Mouse (Mus musculus) intestine, embryonic 16.5 days (tissue): ENCODE data around the gene Dhx8. TPM values are rescaled to one million over a fixed set of nuclear protein-coding genes. Genes with fewer than 3 reads are reported as not detected.
A peak's percentile ranks its signal among the peaks of the same experiment; 100 is the strongest.

ENCODE experiments used
- ATAC-seq: fragments of 200-750 bp; cut with Nextera tagmentation; 2 replicates; pipeline ENCODE4 v1.8.0; 2017; ENCODE audit warnings: moderate TSS enrichment, moderate library complexity
- H3K27ac ChIP-seq: fragments of 300-500 bp; sonication (generic); 2 replicates; pipeline ENCODE4 v1.5.1; 2014; ENCODE audit warnings: mild to moderate bottlenecking, low read length
- H3K27me3 ChIP-seq: fragments of 300-500 bp; sonication (generic); replicated peaks from 2 replicates; pipeline ENCODE4 v1.6.1; 2014; ENCODE audit warnings: low read length, control low read depth, mixed read lengths; ENCODE audit not compliant: control insufficient read depth, insufficient read depth
- H3K36me3 ChIP-seq: fragments of 300-500 bp; sonication (generic); 2 replicates; pipeline ENCODE4 v1.6.1; 2014; ENCODE audit warnings: low read length, control low read depth; ENCODE audit not compliant: control insufficient read depth, insufficient read depth
- H3K4me1 ChIP-seq: fragments of 300-500 bp; sonication (generic); 2 replicates; pipeline ENCODE4 v1.6.1; 2014; ENCODE audit warnings: low read length, control low read depth, mixed read lengths; ENCODE audit not compliant: control insufficient read depth, insufficient read depth
- H3K4me2 ChIP-seq: fragments of 300-500 bp; sonication (generic); 2 replicates; pipeline ENCODE4 v1.6.1; 2014; ENCODE audit warnings: low read depth, low read length, control low read depth
- H3K4me3 ChIP-seq: fragments of 300-500 bp; sonication (generic); 2 replicates; pipeline ENCODE4 v1.5.1; 2014; ENCODE audit warnings: mild to moderate bottlenecking, low read length
- H3K9ac ChIP-seq: fragments of 300-500 bp; sonication (generic); 2 replicates; pipeline ENCODE4 v1.6.1; 2014; ENCODE audit warnings: low read depth, low read length
- H3K9me3 ChIP-seq: fragments of 300-500 bp; sonication (generic); 2 replicates; pipeline ENCODE4 v1.6.1; 2016; ENCODE audit warnings: low read length, control low read depth; ENCODE audit not compliant: control insufficient read depth
- WGBS: fragments of 180-500 bp; shearing (Covaris S2); extraction: QIAGEN DNeasy Blood & Tissue Kit; methylation state at CpG from one replicate; pipeline ENCODE4 v1.1.7; 2014; 5-methylcytosine and 5-hydroxymethylcytosine counted together
- polyA plus RNA-seq: library from polyadenylated mRNA; unstranded; fragments of >200 nt; fragmentation: Nextera tagmentation; extraction: Ambion mirVana; gene quantifications from 2 replicates; pipeline ENCODE4 v1.2.1, GENCODE M21; 2015

The Dhx8 gene
- polyA plus RNA-seq, 1 experiment from 2014 or later, result 23.0 TPM

DNA sequence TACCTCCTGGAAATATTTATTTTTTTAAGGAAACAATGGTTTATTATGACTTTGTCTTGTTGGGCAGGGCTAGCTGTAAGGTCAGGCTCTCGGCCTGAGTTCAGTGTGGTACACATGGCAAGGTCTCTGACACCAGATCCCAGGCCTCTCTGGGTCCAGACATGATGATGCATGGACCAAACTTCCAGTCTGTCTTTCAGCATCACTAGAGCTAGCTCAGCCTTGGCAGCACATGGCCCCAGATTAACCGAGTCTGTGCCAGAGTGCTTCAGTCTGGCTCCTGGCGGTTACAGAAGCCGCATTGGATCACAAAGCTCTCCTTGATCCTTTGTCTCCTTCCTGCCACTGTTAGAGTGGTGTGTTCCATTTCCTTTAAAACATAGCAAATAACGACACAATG is 34.6 kb downstream of the Dhx8 start:
- H3K27ac ChIP-seq, result no peak overlapping the region
- H3K4me2 ChIP-seq, result no peak overlapping the region
- peaks cover 11% of the 10 kb centered on the region; the same call in 1 of the 2 replicates for H3K36me3 ChIP-seq
- H3K4me3 ChIP-seq, result no peak overlapping the region
- WGBS, result 77% methylated on average over 5 of the region's 5 CpGs
- H3K9ac ChIP-seq, result no peak overlapping the region
- H3K9me3 ChIP-seq, result no peaks in the 10 kb centered on the region
- no peaks in the 10 kb centered on the region for H3K4me1 ChIP-seq
- ATAC-seq, result no peak
- H3K27me3 ChIP-seq, result no peaks in the 10 kb centered on the region

DNA sequence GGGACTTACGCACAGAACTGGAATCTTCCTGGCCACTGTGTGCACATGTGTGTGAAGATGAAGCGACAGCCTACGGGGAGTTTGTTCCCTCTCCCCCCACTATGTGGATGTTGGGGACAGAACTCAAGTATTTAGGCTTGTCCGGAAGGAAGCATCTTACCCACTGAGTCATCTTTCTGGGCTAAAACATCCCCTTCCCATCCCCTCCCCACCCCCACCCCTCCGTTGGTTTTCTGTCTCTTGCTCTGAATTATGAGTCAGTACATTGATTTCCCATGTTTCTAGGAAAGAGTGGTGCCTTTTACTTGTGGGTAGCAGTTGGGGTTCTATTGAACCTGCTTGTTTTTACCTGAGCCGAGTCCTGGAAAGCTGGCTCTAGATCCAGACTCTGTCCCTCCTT is 36.0 kb downstream of the Dhx8 start:
- 85% methylated on average over 6 of the region's 6 CpGs for WGBS
- Histone ChIP-seq H3K27me3 (no peaks in the 10 kb centered on the region), H3K4me3 (no peak overlapping the region), H3K9me3 (no peaks in the 10 kb centered on the region), H3K4me2 (no peak overlapping the region), H3K36me3 (peaks cover 11% of the 10 kb centered on the region; the same call in 1 of the 2 replicates), H3K27ac (no peak overlapping the region), H3K9ac (no peak overlapping the region), H3K4me1 (0 out of 2 replicates have a peak, but pooled peaks cover 5% of the 10 kb centered on the region)
- ATAC-seq, result no peak

DNA sequence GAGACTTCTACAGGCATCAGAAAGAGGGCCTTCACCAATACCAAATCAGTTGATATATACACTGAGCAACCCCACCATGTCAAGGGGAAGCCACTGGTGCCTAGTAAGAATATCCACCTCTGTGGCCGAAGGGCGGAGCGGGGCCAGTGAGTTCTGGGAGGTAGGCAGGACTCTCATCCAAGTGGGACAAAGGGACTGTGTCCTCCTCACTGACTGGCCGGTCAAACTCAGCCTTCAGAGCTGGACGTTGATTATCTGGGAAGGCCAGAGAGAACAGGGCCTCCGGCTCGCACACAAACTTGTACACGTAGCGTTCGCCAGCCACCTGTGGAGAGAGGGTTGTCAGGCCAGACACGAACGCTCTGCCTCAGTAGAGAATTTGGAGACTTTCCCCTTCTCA is 37.5 kb downstream of the Dhx8 start:
- ATAC-seq, result no peak
- WGBS, result 93% methylated on average over 12 of the region's 12 CpGs
- peaks cover 9% of the 10 kb centered on the region; the same call in 1 of the 2 replicates for H3K36me3 ChIP-seq
- H3K27ac ChIP-seq, result no peak overlapping the region
- no peaks in the 10 kb centered on the region for H3K9me3 ChIP-seq
- no peak overlapping the region for H3K4me3 ChIP-seq
- no peak overlapping the region for H3K4me2 ChIP-seq
- 0 out of 2 replicates have a peak, but pooled peaks cover 5% of the 10 kb centered on the region for H3K4me1 ChIP-seq
- H3K27me3 ChIP-seq, result 0 out of 2 replicates have a peak, but pooled peaks cover 2% of the 10 kb centered on the region
- no peak overlapping the region for H3K9ac ChIP-seq

DNA sequence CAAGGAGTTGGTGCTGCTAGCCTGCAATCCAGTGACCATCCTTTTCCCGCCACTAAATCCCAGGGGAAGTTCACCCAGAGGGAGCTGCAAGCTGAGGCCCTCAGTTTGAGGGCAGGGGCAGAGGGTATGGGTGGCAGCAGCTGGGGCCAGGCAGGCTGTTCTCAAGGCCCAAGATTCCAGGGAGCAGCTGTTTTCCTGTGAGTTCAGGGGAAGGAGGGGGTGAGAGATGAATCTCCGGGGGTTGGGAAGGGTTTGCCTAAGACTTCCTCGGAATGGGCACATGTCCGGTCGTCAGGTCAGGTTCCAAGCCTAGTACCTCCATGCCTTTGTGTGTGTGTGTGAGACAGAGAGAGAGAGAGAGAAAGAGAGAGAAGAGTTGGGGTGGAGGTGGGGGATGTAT is 39.3 kb downstream of the Dhx8 start:
- Histone ChIP-seq H3K4me2 (peak overlapping the region; percentile 72), H3K9me3 (no peaks in the 10 kb centered on the region), H3K27me3 (0 out of 2 replicates have a peak, but pooled peaks cover 2% of the 10 kb centered on the region), H3K4me3 (peak overlapping the region; percentile 49), H3K9ac (no peak overlapping the region; the same call in 1 of the 2 replicates), H3K27ac (no peak overlapping the region), H3K4me1 (0 out of 2 replicates have a peak, but pooled peaks cover 5% of the 10 kb centered on the region), H3K36me3 (no peaks in the 10 kb centered on the region)
- ATAC-seq, result peak; percentile 43
- 10% methylated on average over 5 of the region's 5 CpGs for WGBS

DNA sequence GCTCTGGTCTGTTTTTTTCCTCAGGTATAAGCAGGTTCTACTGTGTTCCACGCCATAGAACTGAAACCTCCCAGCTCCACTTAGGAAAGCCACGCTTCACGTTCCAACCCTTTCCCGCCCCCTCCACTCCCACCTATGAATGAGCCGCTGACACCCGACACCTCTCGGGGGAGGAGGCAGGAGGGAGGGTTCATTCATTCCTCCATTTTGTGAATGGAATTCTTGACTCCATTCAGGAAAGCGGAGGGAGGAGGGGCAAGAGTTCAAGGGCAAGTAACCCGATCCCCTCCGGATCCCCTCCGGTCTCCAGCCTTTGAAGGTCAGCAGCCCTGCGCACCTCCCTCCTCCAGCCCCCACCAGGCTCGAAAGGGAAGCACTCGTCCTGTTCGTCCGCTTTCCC is 39.7 kb downstream of the Dhx8 start:
- Histone ChIP-seq H3K27ac (no peak overlapping the region), H3K4me1 (0 out of 2 replicates have a peak, but pooled peaks cover 5% of the 10 kb centered on the region), H3K27me3 (0 out of 2 replicates have a peak, but pooled peaks cover 2% of the 10 kb centered on the region), H3K9me3 (no peaks in the 10 kb centered on the region), H3K4me2 (peak overlapping the region; percentile 72), H3K4me3 (peak overlapping the region; percentile 49), H3K9ac (peak overlapping the region; percentile 53; the same call in 1 of the 2 replicates), H3K36me3 (no peaks in the 10 kb centered on the region)
- under 1% methylated on average over 15 of the region's 16 CpGs for WGBS
- ATAC-seq, result peak; percentile 85

DNA sequence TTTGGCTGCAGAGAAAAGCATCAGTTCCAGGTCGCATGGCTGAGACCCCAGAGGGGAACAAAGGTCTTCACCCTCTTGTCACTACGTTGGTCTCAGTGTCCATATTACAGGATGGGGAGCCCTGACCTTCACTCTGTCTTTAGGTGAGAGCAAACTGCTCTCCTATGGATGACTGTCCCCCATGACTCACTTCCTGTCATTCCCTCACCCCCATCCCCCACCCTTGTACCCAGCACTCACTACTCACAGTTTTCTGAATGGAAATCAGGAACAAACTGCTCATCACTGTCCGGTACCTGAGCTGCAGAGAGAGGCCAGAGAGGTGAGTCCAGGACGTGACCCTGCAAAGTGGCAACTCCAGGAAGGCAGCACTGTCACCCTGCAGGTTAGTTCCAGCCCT is 44.1 kb downstream of the Dhx8 start:
- 78% methylated on average over 4 of the region's 4 CpGs for WGBS
- no peak for ATAC-seq
- Histone ChIP-seq H3K27ac (no peak overlapping the region), H3K4me1 (0 out of 2 replicates have a peak, but pooled peaks cover 5% of the 10 kb centered on the region), H3K4me3 (no peak overlapping the region), H3K36me3 (no peaks in the 10 kb centered on the region), H3K27me3 (0 out of 2 replicates have a peak, but pooled peaks cover 5% of the 10 kb centered on the region), H3K4me2 (no peak overlapping the region), H3K9ac (no peak overlapping the region), H3K9me3 (no peaks in the 10 kb centered on the region)

DNA sequence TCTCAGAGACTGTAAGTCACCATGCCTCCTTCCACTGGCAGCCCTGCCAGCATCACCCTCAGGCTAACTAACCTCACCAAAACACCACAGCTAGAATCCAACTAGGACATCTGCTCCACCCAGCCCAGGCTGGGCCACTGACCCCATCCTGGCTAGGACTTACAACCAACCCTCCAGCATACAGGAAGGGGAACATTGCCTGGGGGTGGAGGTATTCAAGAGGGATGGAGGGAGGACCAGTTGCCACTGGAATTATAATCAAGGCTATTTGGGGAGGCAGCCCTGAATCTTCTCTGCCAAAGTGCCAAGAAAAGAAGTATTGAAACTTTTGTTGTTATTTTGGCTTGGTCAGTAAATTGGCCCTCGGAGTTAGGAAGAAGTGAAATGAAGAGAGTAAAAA is 50.4 kb downstream of the Dhx8 start:
- Histone ChIP-seq H3K9me3 (no peaks in the 10 kb centered on the region), H3K4me3 (no peak overlapping the region), H3K9ac (no peak overlapping the region), H3K4me1 (peaks cover 10% of the 10 kb centered on the region), H3K36me3 (no peaks in the 10 kb centered on the region), H3K4me2 (no peak overlapping the region), H3K27ac (no peak overlapping the region), H3K27me3 (peaks cover 42% of the 10 kb centered on the region)
- WGBS, result 52% methylated on average over 1 of the region's 1 CpGs
- no peak for ATAC-seq

DNA sequence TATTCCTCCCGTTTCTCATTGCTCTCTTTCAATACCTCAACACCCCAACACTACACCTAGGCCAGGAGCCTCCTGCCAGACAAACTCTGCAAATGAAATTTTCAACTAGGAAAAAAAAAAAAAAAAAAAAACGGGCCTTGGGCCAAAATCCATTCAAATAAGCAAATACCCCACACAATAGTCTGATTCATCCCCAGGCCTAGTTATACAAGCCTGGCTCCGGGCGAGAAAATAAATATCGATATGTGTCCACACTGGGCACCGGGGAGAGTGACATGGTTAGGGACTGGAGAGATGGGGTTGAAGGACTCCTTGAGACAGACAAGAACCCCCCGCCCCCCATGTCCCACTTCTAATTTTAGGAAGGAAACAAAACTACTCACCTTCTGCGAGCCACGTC is 50.9 kb downstream of the Dhx8 start:
- H3K27me3 ChIP-seq, result peaks cover 46% of the 10 kb centered on the region
- ATAC-seq, result no peak
- WGBS, result 23% methylated on average over 9 of the region's 9 CpGs

DNA sequence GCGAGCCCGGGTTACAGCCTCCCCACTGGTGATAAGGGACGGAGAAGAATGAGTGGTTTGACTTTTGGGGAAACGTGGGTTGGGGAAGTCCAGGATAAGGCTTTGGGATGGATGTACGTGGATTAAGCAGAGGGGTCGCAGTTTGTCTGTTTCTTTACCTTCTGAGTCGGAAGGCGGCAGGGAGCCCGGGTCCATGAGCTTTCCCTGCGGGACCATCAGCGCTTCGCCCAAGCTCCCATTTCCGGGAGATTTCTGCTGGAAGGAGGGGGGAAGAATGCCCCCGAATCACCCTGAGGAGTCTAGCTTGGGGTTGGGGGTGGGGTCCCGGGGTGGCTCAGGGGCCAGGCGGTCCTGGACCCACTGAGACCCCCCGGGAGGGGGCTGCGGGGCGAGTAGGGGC is 51.4 kb downstream of the Dhx8 start:
- no peak for ATAC-seq
- H3K9me3 ChIP-seq, result no peaks in the 10 kb centered on the region
- peak overlapping the region; percentile 98 for H3K4me2 ChIP-seq
- peak overlapping the region; percentile 63 for H3K9ac ChIP-seq
- H3K27me3 ChIP-seq, result peaks cover 46% of the 10 kb centered on the region
- no peak overlapping the region for H3K27ac ChIP-seq
- WGBS, result 3% methylated on average over 16 of the region's 19 CpGs
- no peaks in the 10 kb centered on the region for H3K36me3 ChIP-seq
- H3K4me3 ChIP-seq, result peak overlapping the region; percentile 61
- peaks cover 10% of the 10 kb centered on the region for H3K4me1 ChIP-seq

More for the DNA sequence above, 50.9 kb downstream of the Dhx8 start:
- Histone ChIP-seq H3K36me3 (no peaks in the 10 kb centered on the region), H3K4me1 (peaks cover 10% of the 10 kb centered on the region), H3K9ac (no peak overlapping the region), H3K4me2 (peak overlapping the region; percentile 98), H3K9me3 (no peaks in the 10 kb centered on the region), H3K4me3 (no peak overlapping the region; the same call in 1 of the 2 replicates), H3K27ac (no peak overlapping the region)
